In the genomic region with DNA sequence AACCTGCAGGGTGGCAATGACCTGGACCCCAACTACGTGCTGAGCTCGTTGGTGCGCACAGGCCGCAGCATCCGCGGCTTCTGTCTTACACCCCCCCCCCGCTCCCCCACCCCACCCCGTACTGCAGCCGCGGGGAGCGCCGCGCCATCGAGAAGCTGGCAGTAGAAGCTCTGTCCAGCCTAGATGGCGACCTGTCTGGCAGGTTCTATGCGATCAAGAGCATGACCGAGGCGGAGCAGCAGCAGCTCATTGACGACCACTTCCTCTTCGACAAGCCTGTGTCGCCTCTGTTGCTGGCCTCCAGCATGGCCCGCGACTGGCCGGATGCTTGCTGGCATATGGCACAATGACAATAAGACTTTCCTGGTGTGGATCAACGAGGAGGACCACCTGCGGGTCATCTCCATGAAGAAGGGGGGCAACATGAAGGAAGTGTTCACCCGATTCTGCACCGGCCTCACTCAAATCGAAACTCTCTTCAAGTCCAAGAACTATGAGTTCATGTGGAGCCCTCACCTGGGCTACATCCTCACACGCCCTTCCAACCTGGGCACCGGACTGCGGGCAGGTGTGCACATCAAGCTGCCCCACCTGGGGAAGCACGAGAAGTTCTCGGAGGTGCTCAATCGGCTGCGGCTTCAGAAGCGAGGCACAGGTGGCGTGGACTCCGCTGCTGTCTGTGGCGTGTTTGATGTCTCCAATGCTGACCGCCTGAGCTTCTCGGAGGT, we compare ENCODE assay signal across 7 mouse cellular contexts. TPM values are rescaled to one million over a fixed set of nuclear protein-coding genes. Genes with fewer than 3 reads are reported as not detected.
DNase-seq lines count a peak whose midpoint lies in the region; ATAC-seq and TF ChIP-seq lines count a peak whose summit lies in the region.

No protein-coding gene starts in this region.

- 0 out of 2 replicates have a peak, but pooled peaks cover 2% of the 10 kb centered on the region for H3K27me3 ChIP-seq in heart, embryonic 16.5 days (ENCODE audit: control insufficient read depth, insufficient read depth, low read length)
- H3K27me3 ChIP-seq in limb, embryonic 14.5 days (ENCODE audit: control insufficient read depth, insufficient read depth, low read length), result peaks cover 15% of the 10 kb centered on the region

- H3K27ac ChIP-seq in heart, embryonic 16.5 days (ENCODE audit: low read length), result no peak overlapping the region
- H3K27ac ChIP-seq in limb, embryonic 14.5 days (replicated peaks; ENCODE audit: low read depth, low read length), result no peak overlapping the region

- 0 out of 2 replicates have a peak, but pooled peaks cover 4% of the 10 kb centered on the region for H3K9me3 ChIP-seq in heart, embryonic 16.5 days (replicated peaks; ENCODE audit: control insufficient read depth, low read length)
- no peaks in the 10 kb centered on the region for H3K9me3 ChIP-seq in limb, embryonic 14.5 days (ENCODE audit: control insufficient read depth, low read length)

- no peak for TF ChIP-seq POLR2A in limb, embryonic 14.5 days (IDR thresholded peaks at IDR 0.05; ENCODE audit: borderline replicate concordance, extremely low read depth, insufficient read depth, insufficient read length)

- peak overlapping the region; percentile 51 for H3K4me3 ChIP-seq in heart, embryonic 16.5 days (ENCODE audit: low read length)
- peak overlapping the region; percentile 32 for H3K4me3 ChIP-seq in limb, embryonic 14.5 days (replicated peaks; ENCODE audit: low read length)

- peak; percentile 27 for DNase-seq in urinary bladder, postnatal 14 days (ENCODE audit: low spot score)
- no peak for DNase-seq in urinary bladder, postnatal 25 days (ENCODE audit: low spot score)
- DNase-seq in limb, embryonic 14.5 days (ENCODE audit: low spot score), result no peak
- DNase-seq in left cerebral cortex, adult 18-20 months (ENCODE audit: low spot score in 2 of 2), result no peak
- no peak for DNase-seq in yolk sac, embryonic 10.5 days (ENCODE audit: low spot score)

- WGBS in heart, embryonic 16.5 days, result 26% methylated on average over 42 of the region's 42 CpGs
- WGBS in limb, embryonic 14.5 days, result 33% methylated on average over 36 of the region's 42 CpGs

- H3K4me1 ChIP-seq in heart, embryonic 16.5 days (ENCODE audit: control insufficient read depth, insufficient read depth, low read length), result peaks cover 8% of the 10 kb centered on the region; the same call in 1 of the 2 replicates
- H3K4me1 ChIP-seq in limb, embryonic 14.5 days (ENCODE audit: control insufficient read depth, insufficient read depth, low read length), result no peaks in the 10 kb centered on the region

- peak overlapping the region; percentile 55 for H3K9ac ChIP-seq in heart, embryonic 16.5 days (ENCODE audit: low read length)
- H3K9ac ChIP-seq in limb, embryonic 14.5 days (ENCODE audit: low read depth, low read length, severe bottlenecking), result 0 out of 2 replicates have a peak overlapping the region, but pooled peaks have one; percentile 21

- ATAC-seq in heart, embryonic 16.5 days (replicated peaks; ENCODE audit: extremely low read depth, insufficient read depth, low FRiP score), result no peak
- ATAC-seq in limb, embryonic 14.5 days (ENCODE audit: low FRiP score, low read depth), result no peak
- peak; percentile 42 for ATAC-seq in monocyte, adult 5-6 weeks (replicated peaks; ENCODE audit: insufficient number of reproducible peaks, low FRiP score, low TSS enrichment, poor library complexity, severe bottlenecking)

- peak overlapping the region; percentile 76 for H3K4me2 ChIP-seq in heart, embryonic 16.5 days (ENCODE audit: low read depth, low read length)
- peak overlapping the region; percentile 50 for H3K4me2 ChIP-seq in limb, embryonic 14.5 days (replicated peaks; ENCODE audit: low read depth, low read length, severe bottlenecking)

- no peaks in the 10 kb centered on the region for H3K36me3 ChIP-seq in heart, embryonic 16.5 days (ENCODE audit: control insufficient read depth, insufficient read depth)
- no peaks in the 10 kb centered on the region for H3K36me3 ChIP-seq in limb, embryonic 14.5 days (ENCODE audit: control insufficient read depth, insufficient read depth, low read length)

RNA-seq across cellular contexts. Expression of a gene that starts 28.4 kb away (rescaled TPM):
- 0.60 and 0.62 TPM in 2 replicates for polyA plus RNA-seq in heart, embryonic 16.5 days (2015; fragmentation: Nextera tagmentation; extraction: Ambion mirVana)
- 0.36 and 0.45 TPM in 2 replicates for polyA plus RNA-seq in limb, embryonic 14.5 days (2012; rRNA removed)
- polyA plus RNA-seq in limb, embryonic 14.5 days (2014; fragmentation: Nextera tagmentation; extraction: Ambion mirVana), result 0.22 and 0.33 TPM in 2 replicates
- total RNA-seq in monocyte, adult 5-6 weeks (2017), result 5.9 to 10.5 TPM (median 6.7 TPM) in 3 replicates
- under 1 TPM; 0.30 to 0.65 TPM for total RNA-seq in left cerebral cortex, adult 18-20 months (2021)

RNA-seq across cellular contexts. Expression of a gene that starts 31.2 kb away (rescaled TPM):
- polyA plus RNA-seq in heart, embryonic 16.5 days (2015; fragmentation: Nextera tagmentation; extraction: Ambion mirVana), result 87.6 and 88.6 TPM in 2 replicates
- polyA plus RNA-seq in limb, embryonic 14.5 days (2012; rRNA removed), result 69.5 and 70.1 TPM in 2 replicates
- 106 and 114 TPM in 2 replicates for polyA plus RNA-seq in limb, embryonic 14.5 days (2014; fragmentation: Nextera tagmentation; extraction: Ambion mirVana)
- total RNA-seq in monocyte, adult 5-6 weeks (2017), result 14.6 to 25.9 TPM (median 16.7 TPM) in 3 replicates
- 10 to 100 TPM; 61.6 to 63.2 TPM for total RNA-seq in left cerebral cortex, adult 18-20 months (2021)

RNA-seq across cellular contexts. Expression of a gene that starts 38.7 kb away (rescaled TPM):
- polyA plus RNA-seq in heart, embryonic 16.5 days (2015; fragmentation: Nextera tagmentation; extraction: Ambion mirVana), result 35.0 and 39.6 TPM in 2 replicates
- polyA plus RNA-seq in limb, embryonic 14.5 days (2012; rRNA removed), result 15.5 and 17.0 TPM in 2 replicates
- 20.9 and 21.2 TPM in 2 replicates for polyA plus RNA-seq in limb, embryonic 14.5 days (2014; fragmentation: Nextera tagmentation; extraction: Ambion mirVana)
- 11.9 to 26.7 TPM (median 17.7 TPM) in 3 replicates for total RNA-seq in monocyte, adult 5-6 weeks (2017)
- 10 to 100 TPM; 33.9 to 36.2 TPM for total RNA-seq in left cerebral cortex, adult 18-20 months (2021)

RNA-seq across cellular contexts. Expression of a gene that starts 50.8 kb away (rescaled TPM):
- 3.6 and 4.2 TPM in 2 replicates for polyA plus RNA-seq in heart, embryonic 16.5 days (2015; fragmentation: Nextera tagmentation; extraction: Ambion mirVana)
- polyA plus RNA-seq in limb, embryonic 14.5 days (2012; rRNA removed), result 0.85 and 1.1 TPM in 2 replicates
- 0.36 and 0.41 TPM in 2 replicates for polyA plus RNA-seq in limb, embryonic 14.5 days (2014; fragmentation: Nextera tagmentation; extraction: Ambion mirVana)
- not detected in 3 replicates for total RNA-seq in monocyte, adult 5-6 weeks (2017)
- 1 to 10 TPM in 1 of 2 experiments, under 1 TPM in 1; 0.94 to 1.0 TPM for total RNA-seq in left cerebral cortex, adult 18-20 months (2021)
